ENCODE assay signal across 27 mouse cellular contexts in the genomic region with DNA sequence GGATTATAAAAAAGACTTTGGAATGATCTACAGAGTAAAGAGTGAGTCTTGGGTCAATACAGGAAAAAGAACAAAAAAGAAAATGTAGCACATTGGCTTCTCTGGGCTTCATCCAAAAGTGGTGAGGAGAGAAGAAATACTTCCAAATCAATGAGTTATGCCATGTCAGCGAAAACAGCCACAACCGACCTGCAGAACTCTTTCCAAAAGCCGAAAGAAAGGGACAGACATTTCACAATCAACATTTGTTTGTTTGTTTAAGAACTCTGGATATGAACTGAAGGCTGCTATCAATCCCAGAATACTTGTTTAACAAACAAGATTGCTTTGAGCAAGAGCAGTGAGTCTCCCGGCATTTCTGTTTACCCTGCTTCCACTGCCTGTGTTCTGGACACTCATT. TPM values are rescaled to one million over a fixed set of nuclear protein-coding genes. Genes with fewer than 3 reads are reported as not detected.
A peak's percentile ranks its signal among the peaks of the same experiment; 100 is the strongest.
DNase-seq lines count a peak whose midpoint lies in the region; ATAC-seq and TF ChIP-seq lines count a peak whose summit lies in the region.
"Had no signal": no experiment of that assay in that cellular context is flagged by ENCODE, and none has a peak within 500 bp of the region (broad histone marks: within the 10 kb centered on the region; RNA-seq: fewer than 3 reads in every experiment).

No protein-coding gene starts in this region.

- no peaks in the 10 kb centered on the region for H3K9me3 ChIP-seq in kidney, postnatal 0 days (replicated peaks; ENCODE audit: low read length)
- no peaks in the 10 kb centered on the region for H3K9me3 ChIP-seq in lung, postnatal 0 days (ENCODE audit: low read length)
- no peaks in the 10 kb centered on the region for H3K9me3 ChIP-seq in ES-E14 (ENCODE audit: control insufficient read depth, insufficient read depth, low read depth, low read length)
- H3K9me3 ChIP-seq: heart, embryonic 10.5 days had no signal

- no peak overlapping the region for H3K27ac ChIP-seq in kidney, postnatal 0 days
- H3K27ac ChIP-seq in lung, postnatal 0 days (ENCODE audit: low read length) = no peak overlapping the region
- no peak overlapping the region for H3K27ac ChIP-seq in ES-E14 (ENCODE audit: insufficient read depth, low read depth, low read length, poor library complexity, severe bottlenecking)
- H3K27ac ChIP-seq: gastrocnemius, adult 2 months; heart, embryonic 10.5 days; heart, embryonic 13.5 days; hindbrain, embryonic 14.5 days; hindbrain, postnatal 0 days had no signal

- in situ Hi-C loops in ES-E14 (cut with MboI; ENCODE audit: low sequenced_read_pairs in 2 of 2, unreplicated experiment in 2 of 2) = no loop called here

- 67% methylated on average over 4 of the region's 4 CpGs for WGBS in kidney, postnatal 0 days
- 43% methylated on average over 4 of the region's 4 CpGs for WGBS in lung, postnatal 0 days

- H3K36me3 ChIP-seq in kidney, postnatal 0 days (ENCODE audit: insufficient read depth, low read length) = no peaks in the 10 kb centered on the region
- no peaks in the 10 kb centered on the region for H3K36me3 ChIP-seq in lung, postnatal 0 days (ENCODE audit: insufficient read depth, low read length)
- H3K36me3 ChIP-seq in ES-E14 (ENCODE audit: control insufficient read depth, insufficient read depth, low read length, poor library complexity, severe bottlenecking) = no peaks in the 10 kb centered on the region
- H3K36me3 ChIP-seq: heart, embryonic 10.5 days; heart, embryonic 13.5 days had no signal

- H3K4me3 ChIP-seq in kidney, postnatal 0 days (replicated peaks; ENCODE audit: low read depth, low read length) = no peak overlapping the region
- H3K4me3 ChIP-seq in lung, postnatal 0 days (ENCODE audit: low read depth, low read length) = no peak overlapping the region
- H3K4me3 ChIP-seq in ES-E14 (ENCODE audit: insufficient read depth in 1 of 2, low read depth in 1 of 2, low read length in 2 of 2, poor library complexity in 1 of 2, severe bottlenecking in 1 of 2) = no peak overlapping the region
- H3K4me3 ChIP-seq: gastrocnemius, adult 2 months; heart, embryonic 10.5 days; heart, embryonic 13.5 days had no signal

- no peak overlapping the region for H3K9ac ChIP-seq in kidney, postnatal 0 days (ENCODE audit: low read depth, low read length)
- H3K9ac ChIP-seq in lung, postnatal 0 days (replicated peaks; ENCODE audit: low read depth) = no peak overlapping the region
- H3K9ac ChIP-seq in ES-E14 (ENCODE audit: insufficient read depth, low read depth, low read length, poor library complexity, severe bottlenecking) = no peak overlapping the region
- H3K9ac ChIP-seq: forebrain, postnatal 0 days; heart, embryonic 13.5 days; hindbrain, embryonic 14.5 days had no signal

- H3K4me2 ChIP-seq in kidney, postnatal 0 days (ENCODE audit: low read length) = no peak overlapping the region
- no peak overlapping the region for H3K4me2 ChIP-seq in lung, postnatal 0 days (replicated peaks; ENCODE audit: low read depth, low read length)
- H3K4me2 ChIP-seq: heart, embryonic 13.5 days; hindbrain, embryonic 14.5 days had no signal

- no peak for ATAC-seq in kidney, postnatal 0 days (replicated peaks; ENCODE audit: low FRiP score, low read depth)
- ATAC-seq in lung, postnatal 0 days = no peak
- ATAC-seq: activated CD4-positive, CD25-positive, alpha-beta regulatory T cell, adult 4 months; forebrain, embryonic 14.5 days; forebrain, postnatal 0 days; hindbrain, postnatal 0 days; inflammation-experienced regulatory T-cells, adult 6 months had no signal

- TF ChIP-seq EP300 in lung, postnatal 0 days (IDR thresholded peaks at IDR 0.05) = no peak

- no peaks in the 10 kb centered on the region for H3K4me1 ChIP-seq in kidney, postnatal 0 days (replicated peaks; ENCODE audit: insufficient read depth, low read length)
- H3K4me1 ChIP-seq in lung, postnatal 0 days (ENCODE audit: insufficient read depth, low read depth, low read length) = no peaks in the 10 kb centered on the region
- H3K4me1 ChIP-seq in ES-E14 (ENCODE audit: control insufficient read depth in 2 of 2, insufficient read depth in 2 of 2, low read length in 2 of 2, poor library complexity in 1 of 2) = peaks cover 0 to under 1% of the 10 kb centered on the region in 2 experiments; a peak in 1 of 4 replicates
- H3K4me1 ChIP-seq: heart, embryonic 10.5 days; heart, embryonic 13.5 days had no signal

- TF ChIP-seq CTCF in kidney, postnatal 0 days (IDR thresholded peaks at IDR 0.05; ENCODE audit: low read depth) = no peak
- no peak for TF ChIP-seq CTCF in lung, postnatal 0 days (IDR thresholded peaks at IDR 0.05)

- H3K27me3 ChIP-seq in kidney, postnatal 0 days (ENCODE audit: insufficient read depth, low read length) = no peaks in the 10 kb centered on the region
- H3K27me3 ChIP-seq in lung, postnatal 0 days (replicated peaks; ENCODE audit: insufficient read depth, low read length) = no peaks in the 10 kb centered on the region
- H3K27me3 ChIP-seq: heart, embryonic 13.5 days had no signal

- DNase-seq in kidney, postnatal 0 days (ENCODE audit: low spot score) = peak; percentile 39
- no peak for DNase-seq in kidney, adult 9 months
- peak; percentile 40 for DNase-seq in lung, postnatal 0 days (ENCODE audit: low spot score)
- no peak for DNase-seq in lung, postnatal 4 days
- DNase-seq in ES-E14 (ENCODE audit: low read depth, low spot score) = no peak
- DNase-seq in Muller cell, postnatal 12 days (ENCODE audit: inconsistent ontology term) = no peak
- DNase-seq in urinary bladder, postnatal 10 days (ENCODE audit: low spot score) = no peak
- DNase-seq: adrenal gland, postnatal 10 days; adrenal gland, postnatal 36 days; cerebellum, adult 18-20 months; cerebellum, adult 9-10 months; cerebellum, postnatal 14 days; forebrain, postnatal 0 days; gastrocnemius, adult 2 months; gastrocnemius, postnatal 14 days; heart, adult 18-20 months; heart, postnatal 14 days; heart, postnatal 4 days had no signal

TF ChIP-seq in ES-E14, 5 proteins besides CTCF, POLR2A, EP300 and RAD21:
- TF ChIP-seq MAFK (IDR thresholded peaks at IDR 0.05; ENCODE audit: insufficient read depth, low read depth, low read length) (peak; percentile 86), CHD2 (IDR thresholded peaks at IDR 0.05; ENCODE audit: low read depth, low read length) (no peak)

RNA-seq across cellular contexts. Expression of gene Tmem131, which starts 33.3 kb away (rescaled TPM):
- polyA plus RNA-seq in kidney, postnatal 0 days (2015; fragmentation: Nextera tagmentation; extraction: Ambion mirVana) = 9.0 and 9.2 TPM in 2 replicates
- polyA plus RNA-seq in lung, postnatal 0 days (2015; fragmentation: Nextera tagmentation; extraction: Ambion mirVana) = 5.9 and 6.0 TPM in 2 replicates
- total RNA-seq in ES-E14 (2012; rRNA removed) = 73.1 and 98.4 TPM in 2 replicates

RNA-seq across cellular contexts. Expression of gene Vwa3b, which starts 49.6 kb away (rescaled TPM):
- polyA plus RNA-seq in kidney, postnatal 0 days (2015; fragmentation: Nextera tagmentation; extraction: Ambion mirVana) = 0.15 and 0.24 TPM in 2 replicates
- polyA plus RNA-seq in lung, postnatal 0 days (2015; fragmentation: Nextera tagmentation; extraction: Ambion mirVana) = 1.4 and 2.3 TPM in 2 replicates
- total RNA-seq in ES-E14 (2012; rRNA removed) = 17.5 and 38.7 TPM in 2 replicates
- total RNA-seq: MEL had no signal
- polyA plus RNA-seq: forebrain, embryonic 11.5 days; heart, embryonic 10.5 days had no signal

Comparison
In these comparisons a context has a peak if more than half of its experiments do, and no peak if none do; other contexts are left out.
1. DNase-seq: peak in kidney, postnatal 0 days (single experiment) and lung, postnatal 0 days (single experiment); none in kidney, adult 9 months (single experiment), lung, postnatal 4 days (0 of 2), ES-E14 (single experiment), Muller cell, postnatal 12 days (single experiment) and urinary bladder, postnatal 10 days (single experiment).